15 mouse cellular contexts compared by ENCODE assay signal in the genomic region with DNA sequence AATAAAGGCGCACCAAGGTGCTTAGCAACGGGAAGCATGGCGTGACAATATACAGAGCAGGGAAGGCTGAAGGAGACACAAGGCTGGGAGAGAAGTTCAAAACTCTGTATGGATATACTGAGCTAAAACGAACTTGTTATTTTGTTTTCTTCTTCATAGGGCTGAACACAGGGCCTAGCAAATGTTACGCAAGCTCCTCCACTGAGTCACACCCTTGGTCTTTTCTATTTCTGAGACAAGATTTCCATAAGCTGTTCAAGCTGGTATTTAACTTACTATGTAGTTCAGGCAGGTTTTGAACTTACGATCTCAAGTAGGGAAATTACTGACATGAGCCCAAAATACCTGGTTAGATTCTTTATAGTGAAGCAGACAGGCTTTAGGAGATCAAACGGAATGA.
"Had no signal": no experiment of that assay in that cellular context is flagged by ENCODE, and none has a peak within 500 bp of the region (broad histone marks: within the 10 kb centered on the region; RNA-seq: fewer than 3 reads in every experiment).

No protein-coding gene starts in this region.

- H3K4me3 ChIP-seq: megakaryocyte, embryonic 14.5 days; midbrain, embryonic 13.5 days; midbrain, embryonic 15.5 days; neural tube, embryonic 12.5 days; stomach, embryonic 15.5 days had no signal

- ATAC-seq: midbrain, embryonic 13.5 days; midbrain, embryonic 15.5 days had no signal

- H3K27me3 ChIP-seq: megakaryocyte, embryonic 14.5 days; midbrain, embryonic 13.5 days; midbrain, embryonic 15.5 days; neural tube, embryonic 12.5 days; stomach, embryonic 15.5 days had no signal

- H3K4me2 ChIP-seq: lung, embryonic 14.5 days; midbrain, embryonic 11.5 days; midbrain, embryonic 13.5 days; midbrain, embryonic 15.5 days; neural tube, embryonic 12.5 days; stomach, embryonic 15.5 days had no signal

- H3K9ac ChIP-seq: lung, embryonic 14.5 days; midbrain, embryonic 13.5 days; midbrain, embryonic 15.5 days; neural tube, embryonic 12.5 days; stomach, embryonic 15.5 days had no signal

- H3K36me3 ChIP-seq: midbrain, embryonic 13.5 days; midbrain, embryonic 15.5 days; neural tube, embryonic 12.5 days had no signal

- H3K9me3 ChIP-seq: megakaryocyte, embryonic 14.5 days; midbrain, embryonic 13.5 days; midbrain, embryonic 15.5 days; neural tube, embryonic 12.5 days; stomach, embryonic 15.5 days had no signal

- H3K27ac ChIP-seq: midbrain, embryonic 13.5 days; midbrain, embryonic 15.5 days; neural tube, embryonic 12.5 days; stomach, embryonic 15.5 days; stomach, postnatal 0 days had no signal

- DNase-seq: lung, adult 18-20 months; lung, embryonic 14.5 days; lung, postnatal 10 days; lung, postnatal 4 days; right cerebral cortex, postnatal 14 days; thymus, adult 2 months; thymus, postnatal 25 days; thymus, postnatal 4 days had no signal

- H3K4me1 ChIP-seq: midbrain, embryonic 13.5 days; midbrain, embryonic 15.5 days; neural tube, embryonic 12.5 days; stomach, embryonic 15.5 days had no signal
